Mouse (Mus musculus): Measurements from ENCODE around the gene B3gnt2. TPM values are rescaled to one million over a fixed set of nuclear protein-coding genes. Genes with fewer than 3 reads are reported as not detected.

B3gnt2 gene
- polyA plus RNA-seq, 1 experiment: 13.1 TPM

GRCm38 (mm10) chr11:22765425-22765824 lies 95.3 kb downstream of the B3gnt2 start:
- TF ChIP-seq POLR2AphosphoS2 (IDR thresholded peaks at IDR 0.05; ENCODE audit: insufficient read length, low read depth) (no peak), REST (IDR thresholded peaks at IDR 0.05; ENCODE audit: insufficient read depth, insufficient read length) (no peak), MAX (IDR thresholded peaks at IDR 0.05; ENCODE audit: low read depth) (no peak), E2F4 (IDR thresholded peaks at IDR 0.05; ENCODE audit: insufficient read depth) (no peak), CEBPB (IDR thresholded peaks at IDR 0.05; ENCODE audit: insufficient read depth, poor library complexity, severe bottlenecking) (no peak), USF1 (IDR thresholded peaks at IDR 0.05; ENCODE audit: low read depth) (no peak), MYOG (IDR thresholded peaks at IDR 0.05; ENCODE audit: control insufficient read depth in 1 of 3, insufficient read depth in 1 of 3, insufficient read length in 2 of 3, low read depth in 2 of 3) (no peak)
- H3K27me3 ChIP-seq (ENCODE audit: control insufficient read depth, insufficient read depth, insufficient read length): no peaks in the 10 kb centered on the region
- H3K4me3 ChIP-seq: no peak overlapping the region
- H3K36me3 ChIP-seq (ENCODE audit: control insufficient read depth, insufficient read depth): no peaks in the 10 kb centered on the region
- no peak overlapping the region for H3K4me2 ChIP-seq (ENCODE audit: low read depth)
- no peaks in the 10 kb centered on the region for H3K79me2 ChIP-seq (ENCODE audit: control insufficient read depth, insufficient read depth)
- no peak overlapping the region for H3ac ChIP-seq (ENCODE audit: control insufficient read depth, insufficient read length)

DNA sequence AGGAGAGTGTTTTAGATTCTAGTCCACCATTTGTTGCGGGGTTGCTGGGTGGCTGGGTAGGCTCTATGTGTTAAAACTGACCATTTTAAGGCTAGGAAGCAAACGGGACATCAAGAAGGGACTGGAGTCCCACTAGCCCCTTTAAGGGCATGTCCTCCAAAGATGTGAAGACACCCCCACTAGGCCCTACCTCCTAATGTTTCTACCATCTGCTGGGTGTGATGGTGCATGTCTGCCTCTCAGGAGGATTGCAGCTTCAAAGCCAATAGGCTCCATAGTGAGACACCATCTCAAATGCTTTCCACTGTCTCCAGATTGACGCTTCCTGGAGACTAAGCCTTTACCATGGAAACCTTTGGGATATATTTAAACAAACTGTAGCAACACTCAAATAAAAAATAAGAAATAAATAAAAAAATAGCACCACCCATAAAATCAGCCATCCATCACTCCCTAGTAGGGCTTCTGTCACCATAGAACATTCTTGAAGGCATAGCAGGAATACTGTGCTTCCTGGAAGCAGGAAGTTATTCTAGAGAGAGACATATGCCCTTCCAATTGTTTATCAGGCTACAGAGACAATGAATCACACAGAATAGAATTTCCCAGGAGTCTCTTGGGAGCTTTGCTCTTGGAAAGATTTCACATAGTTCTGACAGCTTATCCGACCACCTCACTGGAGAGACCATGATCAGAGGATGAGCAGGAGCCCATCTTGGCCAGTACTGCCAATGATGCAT lies 97.0 kb downstream of the B3gnt2 start:
- no peak overlapping the region for H3K4me3 ChIP-seq
- TF ChIP-seq MYOD1 (IDR thresholded peaks at IDR 0.05; ENCODE audit: control insufficient read depth in 1 of 3, insufficient read length in 2 of 3, low read depth in 2 of 3) (no peak), TCF3 (IDR thresholded peaks at IDR 0.05; ENCODE audit: insufficient read length, low read depth) (no peak), MAX (IDR thresholded peaks at IDR 0.05; ENCODE audit: low read depth) (no peak), SRF (IDR thresholded peaks at IDR 0.05; ENCODE audit: control insufficient read depth, insufficient read length, low read depth) (no peak), CEBPB (IDR thresholded peaks at IDR 0.05; ENCODE audit: insufficient read depth, poor library complexity, severe bottlenecking) (no peak), POLR2AphosphoS2 (IDR thresholded peaks at IDR 0.05; ENCODE audit: insufficient read length, low read depth) (no peak), TCF12 (IDR thresholded peaks at IDR 0.05; ENCODE audit: insufficient read depth, poor library complexity, severe bottlenecking) (no peak), MYOG (IDR thresholded peaks at IDR 0.05; ENCODE audit: control insufficient read depth in 1 of 3, insufficient read depth in 1 of 3, insufficient read length in 2 of 3, low read depth in 2 of 3) (no peak), USF1 (IDR thresholded peaks at IDR 0.05; ENCODE audit: low read depth) (no peak), POLR2A (IDR thresholded peaks at IDR 0.05; ENCODE audit: insufficient read length, low read depth) (no peak), REST (IDR thresholded peaks at IDR 0.05; ENCODE audit: insufficient read depth, insufficient read length) (no peak), E2F4 (IDR thresholded peaks at IDR 0.05; ENCODE audit: insufficient read depth) (no peak)
- no peaks in the 10 kb centered on the region for H3K36me3 ChIP-seq (ENCODE audit: control insufficient read depth, insufficient read depth)
- no peaks in the 10 kb centered on the region for H3K79me2 ChIP-seq (ENCODE audit: control insufficient read depth, insufficient read depth)
- no peaks in the 10 kb centered on the region for H3K27me3 ChIP-seq (ENCODE audit: control insufficient read depth, insufficient read depth, insufficient read length)
- H3ac ChIP-seq (ENCODE audit: control insufficient read depth, insufficient read length): no peak overlapping the region
- H3K4me2 ChIP-seq (ENCODE audit: low read depth): no peak overlapping the region

- H3ac ChIP-seq (ENCODE audit: control insufficient read depth, insufficient read length): no peak overlapping the region
- H3K36me3 ChIP-seq (ENCODE audit: control insufficient read depth, insufficient read depth): no peaks in the 10 kb centered on the region
- no peak for TF ChIP-seq TCF3 (IDR thresholded peaks at IDR 0.05; ENCODE audit: insufficient read length, low read depth)
- TF ChIP-seq REST (IDR thresholded peaks at IDR 0.05; ENCODE audit: insufficient read depth, insufficient read length): no peak
- no peak for TF ChIP-seq E2F4 (IDR thresholded peaks at IDR 0.05; ENCODE audit: insufficient read depth)
- TF ChIP-seq POLR2AphosphoS2 (IDR thresholded peaks at IDR 0.05; ENCODE audit: insufficient read length, low read depth): no peak
- TF ChIP-seq TCF12 (IDR thresholded peaks at IDR 0.05; ENCODE audit: insufficient read depth, poor library complexity, severe bottlenecking): no peak
- no peak overlapping the region for H3K4me3 ChIP-seq
- H3K4me2 ChIP-seq (ENCODE audit: low read depth): no peak overlapping the region
- H3K79me2 ChIP-seq (ENCODE audit: control insufficient read depth, insufficient read depth): no peaks in the 10 kb centered on the region
- no peaks in the 10 kb centered on the region for H3K27me3 ChIP-seq (ENCODE audit: control insufficient read depth, insufficient read depth, insufficient read length)
Observed at GRCm38 (mm10) chr11:22763055-22763454, 97.7 kb downstream of the B3gnt2 start.

GRCm38 (mm10) chr11:22762236-22762927 lies 98.4 kb downstream of the B3gnt2 start:
- no peak for TF ChIP-seq MYOG (IDR thresholded peaks at IDR 0.05; ENCODE audit: control insufficient read depth in 1 of 3, insufficient read depth in 1 of 3, insufficient read length in 2 of 3, low read depth in 2 of 3)
- TF ChIP-seq TCF12 (IDR thresholded peaks at IDR 0.05; ENCODE audit: insufficient read depth, poor library complexity, severe bottlenecking): no peak
- TF ChIP-seq MAX (IDR thresholded peaks at IDR 0.05; ENCODE audit: low read depth): no peak
- no peak for TF ChIP-seq CEBPB (IDR thresholded peaks at IDR 0.05; ENCODE audit: insufficient read depth, poor library complexity, severe bottlenecking)
- no peak for TF ChIP-seq E2F4 (IDR thresholded peaks at IDR 0.05; ENCODE audit: insufficient read depth)
- no peak for TF ChIP-seq TCF3 (IDR thresholded peaks at IDR 0.05; ENCODE audit: insufficient read length, low read depth)
- no peak for TF ChIP-seq USF1 (IDR thresholded peaks at IDR 0.05; ENCODE audit: low read depth)
- TF ChIP-seq POLR2A (IDR thresholded peaks at IDR 0.05; ENCODE audit: insufficient read length, low read depth): no peak
- no peak for TF ChIP-seq REST (IDR thresholded peaks at IDR 0.05; ENCODE audit: insufficient read depth, insufficient read length)
- no peak for TF ChIP-seq SRF (IDR thresholded peaks at IDR 0.05; ENCODE audit: control insufficient read depth, insufficient read length, low read depth)
- no peak for TF ChIP-seq POLR2AphosphoS2 (IDR thresholded peaks at IDR 0.05; ENCODE audit: insufficient read length, low read depth)
- TF ChIP-seq MYOD1 (IDR thresholded peaks at IDR 0.05; ENCODE audit: control insufficient read depth in 1 of 3, insufficient read length in 2 of 3, low read depth in 2 of 3): no peak
- H3K4me3 ChIP-seq: no peak overlapping the region
- H3K27me3 ChIP-seq (ENCODE audit: control insufficient read depth, insufficient read depth, insufficient read length): no peaks in the 10 kb centered on the region
- no peaks in the 10 kb centered on the region for H3K79me2 ChIP-seq (ENCODE audit: control insufficient read depth, insufficient read depth)
- H3K4me2 ChIP-seq (ENCODE audit: low read depth): no peak overlapping the region
- H3K36me3 ChIP-seq (ENCODE audit: control insufficient read depth, insufficient read depth): no peaks in the 10 kb centered on the region
- H3ac ChIP-seq (ENCODE audit: control insufficient read depth, insufficient read length): no peak overlapping the region

Measured in myocyte (in vitro differentiated cells).